Mouse (Mus musculus) gastrocnemius, postnatal 14 days (tissue): ENCODE measurements around the gene Proz. TPM values are rescaled to one million over a fixed set of nuclear protein-coding genes. Genes with fewer than 3 reads are reported as not detected.

Experiments used
- DNase-seq: peaks from one replicate; pipeline ENCODE4 v3.0.0; 2021; ENCODE audit warnings: mixed read lengths
- intact Hi-C: fragments of 180-260 bp; cut with DNase I; formaldehyde crosslinking; loops from one replicate; pipeline ENCODE4 v1.15.1; 2025; ENCODE audit warnings: low total_unique reads
- total RNA-seq, 2 experiments: library from RNA; stranded (reverse); gene quantifications; 2 replicates each; pipeline ENCODE4 v1.2.3; 2021

The Proz gene
- total RNA-seq, 2 experiments from 2014 or later = not detected

DNA sequence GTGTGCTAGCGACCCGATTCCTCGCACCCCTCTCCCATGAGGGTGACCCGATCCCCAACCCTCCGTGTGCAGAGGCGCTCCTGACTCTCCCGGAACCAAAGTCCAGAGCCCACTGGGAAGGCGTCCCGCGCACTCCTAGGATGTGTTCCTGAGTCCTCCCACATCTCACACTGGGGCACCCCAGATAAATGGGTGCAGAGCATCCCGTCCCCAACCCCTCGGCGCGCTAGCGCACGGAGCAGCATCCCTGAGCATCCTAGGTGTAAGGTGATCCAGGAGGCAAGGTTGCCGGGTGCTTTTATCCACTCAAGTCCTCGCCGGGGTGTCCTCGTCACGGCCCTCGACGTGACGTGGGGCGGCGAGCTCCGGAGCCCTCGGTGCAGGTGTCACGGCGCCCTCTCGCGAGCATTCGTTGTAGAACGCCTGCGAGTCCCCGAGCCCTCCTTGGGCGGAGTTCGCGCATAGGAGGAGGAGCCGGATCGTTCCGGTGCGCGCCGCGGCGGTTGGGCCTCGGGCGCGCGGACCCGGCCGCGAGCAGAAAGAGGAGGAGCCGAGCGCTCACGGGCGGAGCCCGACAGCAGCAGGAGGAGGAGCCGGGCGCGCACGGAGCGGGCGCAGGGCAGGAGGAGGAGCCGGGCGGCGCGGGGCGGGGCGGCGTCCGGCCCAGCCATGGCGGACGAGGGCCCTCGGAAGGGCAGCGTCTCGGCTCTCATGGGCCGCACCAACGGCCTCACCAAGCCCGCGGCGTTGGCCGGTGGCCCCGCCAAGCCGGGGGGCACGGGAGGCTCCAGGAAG lies 44.6 kb downstream of the Proz start, which contains the start of the genes Pcid2 and Cul4a:
Gene Pcid2, minus strand, starts transcription at position 373 of the 795 bp plus-strand sequence.
Gene Cul4a, plus strand, starts transcription at position 535 of the 795 bp plus-strand sequence.
- intact Hi-C loops = no loop called here
- DNase-seq = peak; percentile 98

DNA sequence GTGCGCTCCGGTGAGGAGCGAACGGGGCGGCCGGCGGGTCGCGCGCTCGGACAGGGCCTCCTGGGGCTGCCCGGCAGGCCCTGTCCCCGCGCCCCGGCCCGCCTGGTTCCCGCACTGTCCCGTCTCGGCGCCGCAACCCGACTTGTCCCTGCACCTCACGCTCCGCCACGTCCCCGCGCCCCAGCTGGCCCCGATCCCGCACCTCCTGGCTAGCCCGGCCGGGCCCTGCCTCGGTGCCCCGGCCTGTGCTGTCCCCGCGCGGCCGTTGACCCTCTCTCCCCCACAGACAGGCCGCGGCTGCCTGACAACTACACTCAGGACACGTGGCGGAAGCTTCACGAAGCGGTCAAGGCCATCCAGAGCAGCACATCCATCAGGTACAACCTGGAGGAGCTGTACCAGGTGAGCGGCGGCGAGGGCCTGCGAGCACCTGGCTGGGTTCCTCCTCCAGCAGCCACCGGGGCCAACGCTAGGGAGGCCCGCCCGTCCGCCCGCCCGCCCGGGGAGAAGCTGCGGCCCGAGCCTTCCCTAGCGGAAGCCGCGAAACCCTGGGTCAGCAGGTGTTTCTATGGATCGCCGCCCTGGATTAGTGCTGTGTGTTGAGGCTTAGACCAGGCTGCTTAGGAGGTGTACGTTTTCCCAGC lies 45.3 kb downstream of the Proz start:
- intact Hi-C loops = no loop called here
- peak; percentile 61 for DNase-seq

DNA sequence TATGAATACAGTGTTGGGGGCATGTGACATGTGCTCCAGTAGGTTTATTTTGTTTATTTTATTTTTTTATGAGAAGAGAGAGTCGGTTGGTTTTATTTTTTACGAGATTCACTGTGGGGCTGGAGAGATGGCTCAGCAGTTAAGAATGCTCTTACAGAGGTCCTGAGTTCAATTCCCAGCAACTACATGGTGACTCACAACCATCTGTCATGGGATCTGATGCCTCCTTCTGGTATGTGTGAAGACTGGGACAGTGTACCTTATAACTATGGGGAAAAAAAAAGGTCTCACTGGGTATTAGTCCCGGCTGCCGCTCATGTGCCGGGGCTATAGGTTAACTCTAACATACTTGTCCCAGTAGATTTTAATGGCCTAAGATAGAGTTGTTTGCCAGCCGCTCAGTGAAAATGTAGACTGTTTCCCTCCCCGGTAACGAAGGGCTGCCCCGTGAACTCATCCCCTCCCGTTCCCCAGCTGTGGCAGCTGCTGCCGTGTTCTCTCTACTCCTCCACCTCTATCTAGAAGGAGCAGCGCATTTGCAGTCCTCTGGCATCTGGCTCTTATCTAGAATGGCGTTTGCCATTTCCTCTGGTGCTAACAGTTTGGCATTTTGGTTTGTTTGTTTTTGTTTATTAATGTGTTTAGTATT lies 47.4 kb downstream of the Proz start:
- intact Hi-C loops = no loop called here
- DNase-seq = no peak

DNA sequence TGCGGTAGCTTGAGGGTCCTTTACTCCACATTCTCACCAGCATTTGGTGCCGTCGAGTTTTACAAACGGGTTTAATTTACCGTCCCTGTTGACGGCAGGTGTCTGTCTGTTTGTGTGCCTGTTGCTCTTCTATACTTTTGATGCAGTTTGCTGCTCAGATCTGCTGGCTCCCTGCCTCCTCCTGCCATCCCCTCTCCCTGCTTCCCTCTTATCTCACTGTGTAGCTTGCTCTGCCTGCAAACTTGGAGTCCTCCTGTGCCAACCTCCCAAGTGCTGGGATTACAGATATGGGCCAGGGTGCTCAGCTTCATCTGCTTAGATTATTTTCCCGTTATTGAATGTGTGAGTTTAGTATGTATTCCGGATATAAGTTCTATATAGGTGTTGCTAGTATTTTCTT lies 48.3 kb downstream of the Proz start:
- DNase-seq = no peak
- intact Hi-C loops = no loop called here

DNA sequence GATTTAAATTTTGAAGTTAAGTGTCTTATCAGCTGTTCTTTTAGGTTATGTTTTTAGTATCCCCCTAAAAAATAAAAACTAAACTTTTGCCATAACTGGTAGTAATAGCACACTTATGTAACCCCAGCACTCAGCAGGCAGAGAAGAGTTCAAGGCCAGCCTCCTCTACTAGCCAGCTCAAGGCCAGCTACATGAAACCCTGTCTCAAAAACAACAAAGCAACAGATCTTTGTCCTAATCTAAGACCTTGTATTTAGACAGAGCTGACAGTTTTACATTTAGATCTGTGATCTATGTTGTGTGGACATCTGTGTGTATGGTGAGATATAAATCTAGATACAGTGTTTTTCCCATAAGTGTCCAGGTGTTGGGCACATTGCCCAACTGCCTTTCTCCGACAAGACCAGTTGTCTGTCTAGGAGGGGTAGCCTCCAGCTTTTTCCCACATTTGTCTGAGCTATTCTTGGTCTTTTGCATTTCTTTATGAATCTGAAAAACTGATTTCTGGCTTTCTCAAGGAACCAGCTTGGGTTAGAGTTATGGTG lies 48.8 kb downstream of the Proz start:
- intact Hi-C loops = no loop called here
- no peak for DNase-seq

DNA sequence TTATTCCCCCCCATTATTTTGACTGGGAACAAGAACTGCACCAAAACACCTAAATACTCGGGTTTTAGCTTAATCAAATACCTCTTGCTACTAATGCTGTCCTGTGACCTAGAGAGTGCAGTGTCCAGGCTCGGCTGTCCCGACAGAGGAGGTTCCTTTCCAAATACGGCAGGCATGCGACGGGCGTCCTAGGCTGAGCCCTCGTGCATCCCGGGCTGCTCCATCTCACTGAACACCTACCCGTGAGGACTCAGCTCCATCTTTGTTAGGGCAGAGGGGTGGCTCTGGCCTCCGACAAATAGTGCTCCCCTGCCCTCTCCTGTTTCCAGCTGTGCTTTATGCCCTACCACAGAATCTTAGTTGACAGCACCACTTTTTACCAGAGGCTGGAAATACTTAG lies 51.2 kb downstream of the Proz start:
- DNase-seq = no peak
- intact Hi-C loops = no loop called here

DNA sequence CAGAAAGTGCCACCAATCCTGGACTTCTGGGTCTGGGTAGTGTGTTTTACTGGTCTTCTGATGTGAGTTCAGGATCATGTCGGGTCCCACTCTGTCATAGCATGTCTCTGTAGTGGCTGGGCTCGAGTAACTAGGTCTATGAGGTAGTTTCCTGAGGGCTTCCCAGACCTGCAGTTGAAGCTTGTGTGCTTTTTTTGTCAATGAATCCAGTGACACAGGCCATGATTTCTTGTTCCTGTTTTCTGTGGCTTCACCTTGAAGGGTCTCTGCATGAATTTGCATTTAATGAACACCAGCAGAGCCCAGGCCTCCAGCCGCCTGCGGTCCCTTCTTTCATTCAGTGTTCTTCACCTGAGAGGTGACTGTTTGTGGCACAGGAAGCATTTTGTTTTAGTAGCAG lies 52.5 kb downstream of the Proz start:
- DNase-seq = no peak

DNA sequence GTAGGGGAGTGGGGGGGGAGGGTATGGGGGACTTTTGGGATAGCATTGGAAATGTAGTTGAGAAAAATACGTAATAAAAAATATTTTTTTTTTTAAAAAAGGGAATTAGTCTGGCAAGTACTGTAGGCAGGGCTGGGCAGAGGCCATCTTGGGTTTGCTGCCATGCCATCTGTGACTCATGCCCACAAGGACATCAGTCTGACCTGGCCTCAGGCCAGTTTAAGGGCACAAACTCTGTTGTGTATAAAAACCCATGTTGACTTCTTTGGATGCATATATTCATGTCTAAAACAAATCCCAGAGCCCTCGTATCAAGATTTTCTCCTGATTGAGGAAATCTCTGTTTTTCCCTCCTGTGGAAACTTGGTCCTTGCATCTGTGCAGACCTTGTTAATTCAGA lies 56.4 kb downstream of the Proz start:
- no peak for DNase-seq
- intact Hi-C loops = no loop called here

More for the DNA sequence above, 52.5 kb downstream of the Proz start:
- intact Hi-C loops = no loop called here

DNA sequence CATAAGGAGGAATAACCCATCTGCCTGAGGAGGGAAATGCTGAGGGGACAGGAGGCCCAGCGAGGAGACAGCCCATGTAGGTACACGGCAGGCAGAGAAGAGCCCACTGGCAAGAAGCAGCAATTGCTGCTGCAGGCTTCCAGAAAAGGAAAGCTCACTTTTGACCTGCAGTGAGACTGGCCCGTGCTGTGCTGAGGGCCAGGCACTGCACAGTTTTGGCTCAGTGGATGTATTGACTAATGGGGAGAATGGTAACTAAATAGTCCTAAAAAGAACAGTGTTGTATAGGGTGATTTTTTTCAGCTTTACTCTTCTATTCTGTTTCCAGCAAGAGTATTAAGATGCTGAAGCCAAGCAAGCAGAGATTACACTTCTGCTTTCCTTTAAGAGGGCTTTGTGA lies 57.8 kb downstream of the Proz start:
- intact Hi-C loops = no loop called here
- DNase-seq = no peak

DNA sequence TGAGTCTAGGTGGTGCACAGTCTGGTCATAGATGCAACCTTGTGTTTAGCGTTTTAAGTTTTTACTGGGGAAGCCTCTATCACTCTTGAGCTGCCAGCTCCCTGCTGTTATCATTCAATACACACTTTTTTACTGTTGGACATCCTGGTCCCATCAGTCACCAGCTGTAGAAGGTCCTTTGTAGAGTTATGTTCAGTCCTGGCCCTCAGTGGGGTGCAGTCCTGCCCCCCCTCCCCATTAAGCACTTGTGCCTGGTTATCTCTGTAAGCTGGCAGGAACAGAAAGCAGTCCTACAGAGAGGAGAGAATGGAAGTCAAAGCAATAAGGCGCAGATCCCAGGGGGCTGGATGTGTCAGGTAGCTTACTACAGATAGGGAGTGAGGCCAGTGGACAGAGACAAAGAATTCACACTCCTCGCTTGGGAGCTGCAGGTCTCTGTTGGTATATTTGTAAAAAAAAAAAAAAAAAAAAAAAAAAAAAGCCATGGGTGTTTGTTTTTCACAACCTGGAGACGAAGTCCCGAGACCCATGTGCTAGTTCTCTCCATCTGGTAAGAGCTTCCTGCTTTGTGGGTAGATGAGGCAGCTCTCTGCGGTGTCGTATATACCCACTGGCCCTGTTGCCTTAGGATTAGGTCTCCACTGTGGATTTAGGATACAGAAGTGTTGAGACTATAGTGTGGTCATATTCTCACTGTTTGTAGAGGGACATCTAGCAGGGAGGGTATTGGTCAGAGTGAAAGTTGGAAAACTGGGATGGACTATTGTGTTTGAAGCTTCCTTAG lies 60.4 kb downstream of the Proz start:
- no peak for DNase-seq
- intact Hi-C loops = no loop called here

DNA sequence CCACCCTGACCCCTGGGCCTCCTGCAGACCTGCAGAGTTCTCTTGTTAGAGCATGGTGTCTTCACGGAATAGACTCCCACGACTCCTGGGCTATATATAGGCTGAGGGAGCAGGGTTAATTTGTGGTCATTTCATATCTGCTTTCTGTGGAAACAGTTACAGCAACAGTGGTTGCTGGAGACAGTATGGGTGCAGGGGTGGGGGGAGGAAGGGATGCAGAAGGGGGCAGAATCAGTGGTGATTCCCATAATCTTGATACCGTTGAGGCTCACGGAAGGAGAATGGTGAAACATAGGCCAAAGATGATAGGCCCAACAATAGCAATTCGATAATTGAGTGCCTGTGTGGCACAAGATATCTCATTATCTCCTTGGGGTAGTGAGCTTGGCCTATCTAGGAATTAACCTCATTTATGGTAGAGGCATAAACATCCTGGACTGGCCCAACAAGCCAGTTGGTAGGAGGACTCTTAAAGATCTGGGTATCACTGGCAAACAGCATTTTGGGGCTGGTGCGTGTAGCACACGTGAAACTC lies 62.2 kb downstream of the Proz start:
- intact Hi-C loops = no loop called here
- no peak for DNase-seq

DNA sequence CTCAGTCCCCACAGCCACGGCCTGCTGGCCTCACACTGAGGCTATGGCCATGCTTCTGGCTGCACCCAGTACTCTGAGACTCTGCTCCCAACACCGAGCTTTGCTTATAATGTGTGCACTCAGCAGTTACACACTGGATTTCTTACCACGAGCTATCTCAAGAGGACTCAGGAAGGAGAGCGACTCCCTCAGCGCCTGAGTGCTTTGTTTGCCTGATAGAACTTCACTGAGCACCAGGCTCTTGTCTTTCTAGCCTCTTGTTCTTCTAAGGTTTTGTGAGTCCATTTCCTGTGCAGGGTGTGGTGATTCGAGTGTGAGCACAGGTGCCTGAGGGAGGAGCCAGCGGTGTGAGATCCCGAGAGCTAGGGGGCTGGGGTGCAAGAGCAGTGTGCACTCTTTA lies 64.2 kb downstream of the Proz start:
- intact Hi-C loops = no loop called here
- DNase-seq = no peak

Other genes with a start within 250 kb of the Proz start
- 10 to 100 TPM; 23.7 to 57.8 TPM for gene Mcf2l, start 187.1 kb upstream of the Proz start, total RNA-seq
- gene F7, start 34.9 kb upstream of the Proz start, total RNA-seq = not detected
- not detected for gene F10, start 23.6 kb upstream of the Proz start, total RNA-seq
- 1 to 10 TPM; 6.7 to 8.4 TPM for gene Pcid2, start 44.5 kb downstream of the Proz start, total RNA-seq
- 10 to 100 TPM; 73.3 to 76.9 TPM for gene Cul4a, start 44.7 kb downstream of the Proz start, total RNA-seq
- 100 to 1,000 TPM; 222 to 232 TPM for gene Lamp1, start 98.2 kb downstream of the Proz start, total RNA-seq
- gene Grtp1, start 139.7 kb downstream of the Proz start, total RNA-seq = 10 to 100 TPM; 10.1 to 12.4 TPM
- gene Adprhl1, start 193.2 kb downstream of the Proz start, total RNA-seq = 10 to 100 TPM; 51.9 to 71.6 TPM
- gene Dcun1d2, start 227.2 kb downstream of the Proz start, total RNA-seq = 10 to 100 TPM; 45.6 to 46.1 TPM
- 10 to 100 TPM; 12.7 to 13.3 TPM for gene Tmco3, start 227.3 kb downstream of the Proz start, total RNA-seq